Mouse (Mus musculus) E14TG2a.4 (cell line): ENCODE results near the gene Arhgap15.

Source experiments
- CTCF ChIP-seq: conservative IDR thresholded peaks from 2 replicates; pipeline ENCODE4 v1.5.1; 2014; ENCODE audit warnings: low read length
- NANOG ChIP-seq: IDR thresholded peaks from 2 replicates; pipeline ENCODE4 v1.6.1; 2014; ENCODE audit warnings: borderline replicate concordance, low read length, mixed read lengths

- TF ChIP-seq CTCF (no peak), NANOG (no peak)
These were observed 596.2 kb downstream of the Arhgap15 start for GRCm38 (mm10) chr2:44344861-44345260.
